Mouse (Mus musculus): ENCODE data around the gene Id4. TPM values are rescaled to one million over a fixed set of nuclear protein-coding genes. Genes with fewer than 3 reads are reported as not detected.

Id4 gene
- polyA plus RNA-seq (2014; fragmentation: Nextera tagmentation; extraction: Ambion mirVana): 49.5 and 52.5 TPM in 2 replicates

DNA sequence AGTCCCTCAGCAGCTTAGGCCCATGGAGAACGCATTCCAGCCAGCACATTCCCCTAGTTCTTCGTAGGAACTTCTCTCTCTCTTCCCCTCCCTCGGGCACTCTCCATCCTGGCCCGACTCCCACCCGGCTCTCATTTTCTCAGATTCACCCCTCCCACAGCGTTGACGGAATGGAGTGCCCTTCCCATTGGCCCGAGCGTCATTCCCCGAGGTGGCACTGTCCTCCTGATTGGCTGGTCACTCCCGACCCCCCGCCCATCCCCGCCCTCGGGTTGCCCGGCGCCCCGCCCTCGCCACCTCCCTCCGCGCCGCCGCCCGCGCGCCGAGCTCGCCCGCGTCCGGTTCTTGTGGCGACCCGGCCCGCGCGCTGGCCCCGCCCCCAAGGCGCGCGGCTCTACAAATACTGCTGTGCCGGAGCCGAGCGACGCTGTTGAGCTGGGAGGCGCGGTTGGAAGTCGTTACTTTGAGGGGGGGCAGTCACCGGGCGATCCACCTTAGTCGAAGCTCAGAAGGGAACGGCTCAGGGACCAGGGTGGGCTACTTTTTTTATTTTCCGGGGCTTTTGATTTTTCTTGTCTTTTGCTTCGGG, at the start of gene Id4:
Gene Id4, plus strand, starts transcription at position 539 of the 589 bp plus-strand sequence.
- Histone ChIP-seq H3K9ac (ENCODE audit: low read length) (peak within 1 kb of the TSS; percentile 94), H3K36me3 (ENCODE audit: control insufficient read depth, insufficient read depth, low read length) (no peaks in the 10 kb centered on the region), H3K27me3 (ENCODE audit: control insufficient read depth, insufficient read depth, low read length) (no peaks in the 10 kb centered on the region), H3K4me1 (ENCODE audit: control insufficient read depth, insufficient read depth, low read length) (peaks cover 9% of the 10 kb centered on the region), H3K4me2 (ENCODE audit: low read depth) (peak within 1 kb of the TSS; percentile 63), H3K9me3 (ENCODE audit: control insufficient read depth, low read length) (no peaks in the 10 kb centered on the region), H3K4me3 (ENCODE audit: low read depth, low read length) (peak within 1 kb of the TSS; percentile 85), H3K27ac (ENCODE audit: low read depth, low read length) (peak within 1 kb of the TSS; percentile 87)
- WGBS: under 1% methylated on average over 52 of the region's 52 CpGs
- peak; percentile 97 for DNase-seq (ENCODE audit: low spot score)
- peak; percentile 94 for ATAC-seq (ENCODE audit: insufficient read depth, low FRiP score, low TSS enrichment)

DNA sequence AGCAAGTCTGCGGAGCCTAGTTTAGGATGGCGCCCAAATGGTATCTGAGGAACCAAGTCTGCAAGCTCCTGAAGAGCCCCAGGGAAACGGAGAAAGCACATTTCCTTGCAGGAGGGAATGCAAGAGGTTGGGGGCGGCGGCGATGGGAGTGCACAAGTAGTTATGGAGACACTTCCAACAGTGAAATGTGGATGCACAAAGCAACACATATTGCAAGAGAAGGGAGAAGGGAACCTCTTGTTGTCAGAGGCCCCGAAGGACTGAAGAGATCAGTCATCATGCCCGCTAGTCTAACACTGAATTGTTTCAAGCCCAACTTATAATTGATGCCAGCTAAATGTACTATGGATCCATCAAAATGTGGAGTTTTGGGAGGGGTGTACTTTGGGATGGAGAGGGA, 33.9 kb upstream of the Id4 start:
- Histone ChIP-seq H3K4me3 (ENCODE audit: low read depth, low read length) (no peak overlapping the region), H3K9ac (ENCODE audit: low read length) (no peak overlapping the region), H3K27ac (ENCODE audit: low read depth, low read length) (0 out of 2 replicates have a peak overlapping the region, but pooled peaks have one; percentile 27), H3K27me3 (ENCODE audit: control insufficient read depth, insufficient read depth, low read length) (no peaks in the 10 kb centered on the region), H3K36me3 (ENCODE audit: control insufficient read depth, insufficient read depth, low read length) (no peaks in the 10 kb centered on the region), H3K4me2 (ENCODE audit: low read depth) (0 out of 2 replicates have a peak overlapping the region, but pooled peaks have one; percentile 16), H3K4me1 (ENCODE audit: control insufficient read depth, insufficient read depth, low read length) (peaks cover 5% of the 10 kb centered on the region), H3K9me3 (ENCODE audit: control insufficient read depth, low read length) (no peaks in the 10 kb centered on the region)
- ATAC-seq (ENCODE audit: insufficient read depth, low FRiP score, low TSS enrichment) (no peak), DNase-seq (ENCODE audit: low spot score) (peak; percentile 40)
- 32% methylated on average over 8 of the region's 8 CpGs for WGBS

DNA sequence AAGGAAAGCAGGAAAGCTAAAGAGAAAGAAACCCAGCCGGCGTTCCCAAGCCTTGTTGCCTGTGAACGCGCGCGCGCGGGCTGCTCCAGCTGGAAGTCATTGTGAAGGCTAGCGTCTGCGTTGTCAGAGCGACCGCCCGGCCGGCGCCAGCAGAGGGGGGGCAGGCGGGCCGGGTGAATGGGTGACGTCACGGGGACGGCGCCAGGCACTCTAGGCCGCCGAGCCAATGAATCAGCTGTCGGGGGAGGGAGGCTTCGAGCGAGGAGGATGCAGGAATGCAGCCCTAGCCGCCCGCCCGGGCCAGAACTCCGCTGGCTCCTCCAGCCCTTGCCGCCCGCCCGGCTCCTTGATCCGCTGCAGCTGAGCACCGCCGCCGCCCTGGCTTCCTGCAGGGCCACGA, 33.3 kb upstream of the Id4 start:
- WGBS: 0% methylated on average over 38 of the region's 38 CpGs
- Histone ChIP-seq H3K4me3 (ENCODE audit: low read depth, low read length) (peak overlapping the region; percentile 28), H3K36me3 (ENCODE audit: control insufficient read depth, insufficient read depth, low read length) (no peaks in the 10 kb centered on the region), H3K9me3 (ENCODE audit: control insufficient read depth, low read length) (no peaks in the 10 kb centered on the region), H3K4me2 (ENCODE audit: low read depth) (peak overlapping the region; percentile 62), H3K27ac (ENCODE audit: low read depth, low read length) (peak overlapping the region; percentile 92), H3K9ac (ENCODE audit: low read length) (peak overlapping the region; percentile 69), H3K27me3 (ENCODE audit: control insufficient read depth, insufficient read depth, low read length) (no peaks in the 10 kb centered on the region), H3K4me1 (ENCODE audit: control insufficient read depth, insufficient read depth, low read length) (peaks cover 5% of the 10 kb centered on the region)
- ATAC-seq (ENCODE audit: insufficient read depth, low FRiP score, low TSS enrichment) (peak; percentile 98), DNase-seq (ENCODE audit: low spot score) (peak; percentile 99)

DNA sequence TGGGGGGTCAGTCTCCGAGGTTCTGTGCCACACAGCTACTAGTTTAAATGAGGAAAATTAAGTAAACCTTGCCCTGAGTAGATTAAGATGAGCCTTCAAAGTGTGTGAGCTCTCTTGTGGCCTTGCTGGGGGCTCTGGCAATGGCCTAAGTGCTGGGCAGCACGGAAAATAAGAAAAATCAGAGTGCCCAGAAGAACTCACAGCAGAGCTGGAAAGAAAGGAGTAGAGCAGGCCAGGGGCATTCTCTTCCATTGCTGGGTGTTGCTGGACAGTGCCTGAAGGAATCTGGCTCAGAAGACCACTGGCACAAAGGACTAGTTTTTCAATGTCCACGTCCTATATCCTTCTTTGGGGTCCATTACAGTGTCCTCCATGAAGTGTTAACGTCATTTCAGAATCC, 32.9 kb upstream of the Id4 start:
- WGBS: 14% methylated on average over 4 of the region's 4 CpGs
- H3K9me3 ChIP-seq (ENCODE audit: control insufficient read depth, low read length): no peaks in the 10 kb centered on the region
- H3K36me3 ChIP-seq (ENCODE audit: control insufficient read depth, insufficient read depth, low read length): no peaks in the 10 kb centered on the region
- H3K4me1 ChIP-seq (ENCODE audit: control insufficient read depth, insufficient read depth, low read length): peaks cover 5% of the 10 kb centered on the region
- no peaks in the 10 kb centered on the region for H3K27me3 ChIP-seq (ENCODE audit: control insufficient read depth, insufficient read depth, low read length)
- ATAC-seq (ENCODE audit: insufficient read depth, low FRiP score, low TSS enrichment) (peak; percentile 55), DNase-seq (ENCODE audit: low spot score) (no peak)
- H3K4me3 ChIP-seq (ENCODE audit: low read depth, low read length): peak overlapping the region; percentile 28
- peak overlapping the region; percentile 62 for H3K4me2 ChIP-seq (ENCODE audit: low read depth)
- H3K9ac ChIP-seq (ENCODE audit: low read length): peak overlapping the region; percentile 69
- H3K27ac ChIP-seq (ENCODE audit: low read depth, low read length): peak overlapping the region; percentile 92

DNA sequence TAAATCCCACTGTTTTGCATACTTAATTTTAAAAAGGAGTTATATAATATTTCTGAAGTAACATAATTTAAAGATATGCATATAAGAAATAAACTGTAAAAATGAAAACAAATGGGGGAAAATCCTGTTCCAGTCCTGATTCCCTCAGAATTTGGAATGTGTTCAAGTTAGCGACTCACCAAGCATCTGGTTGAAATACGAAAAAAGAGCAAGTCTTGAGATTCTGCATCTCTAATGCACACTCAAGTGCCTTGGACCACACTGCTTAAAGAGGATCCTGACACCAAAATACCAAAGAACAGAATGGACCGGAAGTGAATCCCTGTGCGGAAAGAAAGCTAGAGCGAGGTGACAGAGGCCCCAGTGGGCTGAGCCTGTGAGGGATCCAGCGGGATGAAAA, 30.0 kb upstream of the Id4 start:
- DNase-seq (ENCODE audit: low spot score): no peak

DNA sequence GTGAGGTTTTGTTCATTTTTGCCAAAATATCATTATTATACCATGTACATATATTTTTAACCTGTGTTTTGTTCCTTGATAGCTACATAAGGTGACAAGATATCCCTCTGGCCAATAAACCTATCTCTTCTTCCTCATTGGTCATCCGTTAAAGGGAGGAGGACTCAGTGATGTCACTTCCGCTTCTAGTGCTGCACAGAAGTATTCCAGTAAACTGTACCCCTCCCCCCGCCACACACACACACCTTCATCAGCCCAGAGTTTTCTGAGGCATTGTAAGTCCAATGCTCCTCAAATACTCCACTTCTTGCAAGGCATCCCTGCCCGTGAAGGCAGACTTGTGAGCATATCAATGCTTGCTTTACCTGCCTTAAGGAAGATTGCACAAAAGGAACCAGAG, 24.6 kb upstream of the Id4 start:
- H3K9me3 ChIP-seq (ENCODE audit: control insufficient read depth, low read length): no peaks in the 10 kb centered on the region
- H3K9ac ChIP-seq (ENCODE audit: low read length): no peak overlapping the region
- no peaks in the 10 kb centered on the region for H3K36me3 ChIP-seq (ENCODE audit: control insufficient read depth, insufficient read depth, low read length)
- DNase-seq (ENCODE audit: low spot score) (no peak), ATAC-seq (ENCODE audit: insufficient read depth, low FRiP score, low TSS enrichment) (no peak)
- H3K4me1 ChIP-seq (ENCODE audit: control insufficient read depth, insufficient read depth, low read length): no peaks in the 10 kb centered on the region
- no peak overlapping the region for H3K27ac ChIP-seq (ENCODE audit: low read depth, low read length)
- no peaks in the 10 kb centered on the region for H3K27me3 ChIP-seq (ENCODE audit: control insufficient read depth, insufficient read depth, low read length)
- H3K4me2 ChIP-seq (ENCODE audit: low read depth): no peak overlapping the region
- WGBS: 85% methylated on average over 4 of the region's 4 CpGs
- H3K4me3 ChIP-seq (ENCODE audit: low read depth, low read length): no peak overlapping the region

More for the DNA sequence above, 30.0 kb upstream of the Id4 start:
- Histone ChIP-seq H3K27ac (ENCODE audit: low read depth, low read length) (no peak overlapping the region), H3K4me3 (ENCODE audit: low read depth, low read length) (no peak overlapping the region), H3K4me1 (ENCODE audit: control insufficient read depth, insufficient read depth, low read length) (peaks cover 5% of the 10 kb centered on the region), H3K9me3 (ENCODE audit: control insufficient read depth, low read length) (no peaks in the 10 kb centered on the region), H3K4me2 (ENCODE audit: low read depth) (no peak overlapping the region), H3K36me3 (ENCODE audit: control insufficient read depth, insufficient read depth, low read length) (no peaks in the 10 kb centered on the region), H3K27me3 (ENCODE audit: control insufficient read depth, insufficient read depth, low read length) (no peaks in the 10 kb centered on the region), H3K9ac (ENCODE audit: low read length) (no peak overlapping the region)
- WGBS: 62% methylated on average over 6 of the region's 6 CpGs
- no peak for ATAC-seq (ENCODE audit: insufficient read depth, low FRiP score, low TSS enrichment)

DNA sequence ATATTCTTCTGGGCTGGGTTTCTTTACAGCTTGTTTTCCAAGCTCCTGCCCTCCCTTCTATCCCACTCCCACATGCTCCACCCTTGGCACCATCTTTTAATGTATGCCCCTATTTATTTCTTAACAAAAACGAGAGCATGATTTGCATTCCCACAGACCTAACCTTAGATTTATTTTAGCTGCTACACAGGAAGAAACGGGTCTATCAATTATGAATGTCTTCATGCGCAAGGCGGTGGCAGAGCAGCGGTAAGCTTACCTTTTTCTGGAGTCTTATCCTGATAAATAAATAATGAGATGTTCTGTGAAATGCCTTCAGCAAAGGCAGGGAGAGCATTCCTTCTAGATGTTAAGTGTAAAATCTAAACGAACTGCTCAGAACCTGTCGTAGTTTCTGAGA, 24.2 kb upstream of the Id4 start:
- Histone ChIP-seq H3K36me3 (ENCODE audit: control insufficient read depth, insufficient read depth, low read length) (no peaks in the 10 kb centered on the region), H3K4me2 (ENCODE audit: low read depth) (no peak overlapping the region), H3K27ac (ENCODE audit: low read depth, low read length) (no peak overlapping the region), H3K9me3 (ENCODE audit: control insufficient read depth, low read length) (no peaks in the 10 kb centered on the region), H3K27me3 (ENCODE audit: control insufficient read depth, insufficient read depth, low read length) (no peaks in the 10 kb centered on the region), H3K4me3 (ENCODE audit: low read depth, low read length) (no peak overlapping the region), H3K4me1 (ENCODE audit: control insufficient read depth, insufficient read depth, low read length) (no peaks in the 10 kb centered on the region), H3K9ac (ENCODE audit: low read length) (no peak overlapping the region)
- 77% methylated on average over 7 of the region's 7 CpGs for WGBS
- DNase-seq (ENCODE audit: low spot score) (no peak), ATAC-seq (ENCODE audit: insufficient read depth, low FRiP score, low TSS enrichment) (no peak)

DNA sequence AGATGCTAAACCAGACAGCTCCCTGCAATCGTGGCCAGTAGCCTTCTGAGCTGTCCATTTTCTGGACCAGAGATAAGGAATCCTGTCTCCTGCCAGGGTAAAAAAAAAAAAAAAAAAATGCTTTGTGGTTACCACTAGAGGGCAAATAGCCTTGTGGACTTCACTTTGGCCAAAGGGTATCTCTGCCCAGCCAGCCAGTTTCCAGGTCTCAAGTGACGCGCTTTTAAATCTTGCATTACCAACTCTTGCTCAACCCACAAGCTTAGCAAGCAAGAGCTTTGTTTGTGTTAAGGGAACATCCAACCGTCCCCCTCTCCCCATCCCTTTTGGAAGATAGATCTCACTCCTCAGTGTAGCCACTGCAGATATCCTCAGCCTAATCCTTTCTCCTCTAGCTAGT, 23.5 kb upstream of the Id4 start:
- Histone ChIP-seq H3K9me3 (ENCODE audit: control insufficient read depth, low read length) (no peaks in the 10 kb centered on the region), H3K4me2 (ENCODE audit: low read depth) (no peak overlapping the region), H3K27ac (ENCODE audit: low read depth, low read length) (no peak overlapping the region), H3K27me3 (ENCODE audit: control insufficient read depth, insufficient read depth, low read length) (no peaks in the 10 kb centered on the region), H3K4me1 (ENCODE audit: control insufficient read depth, insufficient read depth, low read length) (no peaks in the 10 kb centered on the region), H3K4me3 (ENCODE audit: low read depth, low read length) (no peak overlapping the region), H3K9ac (ENCODE audit: low read length) (no peak overlapping the region), H3K36me3 (ENCODE audit: control insufficient read depth, insufficient read depth, low read length) (no peaks in the 10 kb centered on the region)
- ATAC-seq (ENCODE audit: insufficient read depth, low FRiP score, low TSS enrichment) (no peak), DNase-seq (ENCODE audit: low spot score) (no peak)
- 23% methylated on average over 4 of the region's 4 CpGs for whole genome bisulfite sequencing

DNA sequence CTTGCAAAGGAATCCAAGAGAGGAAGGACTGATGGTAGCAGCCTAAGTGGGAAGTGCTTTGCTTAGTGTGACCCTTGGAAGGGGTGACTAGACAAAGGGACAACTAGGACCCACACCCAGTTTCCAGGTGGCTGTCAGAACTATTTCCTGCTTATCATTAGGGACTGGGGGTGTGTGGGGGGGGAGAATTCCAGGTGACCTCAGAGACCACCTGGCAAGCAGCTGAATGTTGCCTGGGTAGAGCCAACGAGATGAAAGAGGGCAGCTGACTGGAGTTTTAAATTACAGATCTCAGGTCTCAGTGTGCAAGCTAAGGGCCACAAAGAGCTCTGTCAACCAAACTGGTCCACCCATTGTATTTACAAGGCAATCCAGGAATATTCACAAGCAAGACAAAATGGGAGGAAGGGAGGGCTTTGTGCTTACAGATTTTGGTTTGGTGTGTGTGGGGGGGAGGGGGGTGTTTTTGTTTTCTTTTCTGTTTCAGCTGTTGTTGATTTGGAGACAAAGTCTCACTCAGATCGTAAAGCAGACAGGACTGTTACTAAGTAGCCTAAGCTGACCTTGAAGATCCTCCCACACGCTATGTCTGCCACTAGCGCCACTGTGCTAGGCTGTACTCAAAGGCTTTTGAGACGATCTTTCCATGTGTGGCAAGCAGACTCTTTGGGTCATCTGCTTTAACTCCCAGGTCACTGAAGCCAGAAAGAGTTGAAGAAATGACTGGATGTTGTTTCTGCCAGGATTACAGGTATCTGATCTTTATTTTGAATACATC, 15.6 kb upstream of the Id4 start:
- no peaks in the 10 kb centered on the region for H3K27me3 ChIP-seq (ENCODE audit: control insufficient read depth, insufficient read depth, low read length)
- no peak overlapping the region for H3K4me3 ChIP-seq (ENCODE audit: low read depth, low read length)
- H3K9me3 ChIP-seq (ENCODE audit: control insufficient read depth, low read length): no peaks in the 10 kb centered on the region
- H3K9ac ChIP-seq (ENCODE audit: low read length): no peak overlapping the region
- 33% methylated on average over 5 of the region's 5 CpGs for WGBS
- no peak overlapping the region for H3K4me2 ChIP-seq (ENCODE audit: low read depth)
- DNase-seq (ENCODE audit: low spot score) (no peak), ATAC-seq (ENCODE audit: insufficient read depth, low FRiP score, low TSS enrichment) (no peak)
- no peaks in the 10 kb centered on the region for H3K4me1 ChIP-seq (ENCODE audit: control insufficient read depth, insufficient read depth, low read length)
- no peaks in the 10 kb centered on the region for H3K36me3 ChIP-seq (ENCODE audit: control insufficient read depth, insufficient read depth, low read length)
- no peak overlapping the region for H3K27ac ChIP-seq (ENCODE audit: low read depth, low read length)
